Comparison of ENCODE assay signal across 13 mouse cellular contexts in the genomic region with DNA sequence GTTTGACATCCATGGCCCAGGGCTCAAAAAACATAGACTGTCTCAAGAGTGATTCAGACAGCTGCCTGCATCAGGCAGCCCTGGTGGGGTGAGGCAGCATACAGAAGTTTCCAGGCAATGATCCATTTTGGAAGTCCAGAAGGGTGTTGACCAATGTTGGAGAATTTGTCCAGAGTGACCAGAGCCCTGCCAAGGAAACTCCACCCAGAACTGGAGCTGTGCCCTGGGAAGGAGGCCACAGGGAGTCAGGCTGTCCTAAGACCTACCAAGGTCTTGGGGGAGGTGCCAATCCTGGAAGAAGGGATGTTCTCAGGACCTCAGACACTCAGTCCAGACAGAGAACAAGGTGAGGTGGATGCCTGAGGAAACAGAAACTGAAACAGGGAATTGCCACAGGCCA.
A peak's percentile ranks its signal among the peaks of the same experiment; 100 is the strongest.
DNase-seq lines count a peak whose midpoint lies in the region; ATAC-seq and TF ChIP-seq lines count a peak whose summit lies in the region.
"Had no signal": no experiment of that assay in that cellular context is flagged by ENCODE, and none has a peak within 500 bp of the region (broad histone marks: within the 10 kb centered on the region; RNA-seq: fewer than 3 reads in every experiment).

No protein-coding gene starts in this region.

- H3K4me1 ChIP-seq in kidney, embryonic 15.5 days = no peaks in the 10 kb centered on the region

- intact Hi-C loops in heart, postnatal 25 days (cut with DNase I) = loop anchor here (5.0 kb wide), 1 partner anchor 90 kb away; no protein-coding TSS in a partner anchor

- peaks cover 6% of the 10 kb centered on the region; the same call in 1 of the 2 replicates for H3K9me3 ChIP-seq in kidney, embryonic 15.5 days (replicated peaks)

- no peaks in the 10 kb centered on the region for H3K27me3 ChIP-seq in kidney, embryonic 15.5 days
- H3K27me3 ChIP-seq in myocyte (ENCODE audit: control insufficient read depth, insufficient read depth, insufficient read length) = no peaks in the 10 kb centered on the region
- H3K27me3 ChIP-seq: CH12.LX had no signal

- no peak overlapping the region for H3K4me3 ChIP-seq in kidney, embryonic 15.5 days (replicated peaks)
- H3K4me3 ChIP-seq in myocyte = no peak overlapping the region

- no peak overlapping the region for H3K9ac ChIP-seq in kidney, embryonic 15.5 days
- H3K9ac ChIP-seq: lung, embryonic 14.5 days had no signal

- H3ac ChIP-seq in myocyte (ENCODE audit: control insufficient read depth, insufficient read length) = no peak overlapping the region

- peak; percentile 33 for DNase-seq in kidney, adult 9 months
- DNase-seq in adrenal gland, postnatal 36 days = peak; percentile 45 to 56
- DNase-seq in heart, postnatal 25 days (ENCODE audit: low spot score) = peak; percentile 92
- DNase-seq in left cerebral cortex, adult 11 months (ENCODE audit: low spot score) = no peak
- no peak for DNase-seq in frontal cortex, postnatal 14 days (ENCODE audit: low spot score in 2 of 2)
- DNase-seq: cerebellum, adult 9-11 months; lung, embryonic 14.5 days; right cerebral cortex, postnatal 4 days had no signal

- no peak for ATAC-seq in kidney, embryonic 15.5 days (replicated peaks; ENCODE audit: low FRiP score)
- ATAC-seq in frontal cortex, adult (ENCODE audit: low TSS enrichment) = no peak
- ATAC-seq: activated CD4-positive, CD25-positive, alpha-beta regulatory T cell, adult 4 months had no signal

- H3K36me3 ChIP-seq in kidney, embryonic 15.5 days = no peaks in the 10 kb centered on the region
- no peaks in the 10 kb centered on the region for H3K36me3 ChIP-seq in myocyte (ENCODE audit: control insufficient read depth, insufficient read depth)

- no peak overlapping the region for H3K27ac ChIP-seq in kidney, embryonic 15.5 days

- H3K79me2 ChIP-seq in myocyte (ENCODE audit: control insufficient read depth, insufficient read depth) = no peaks in the 10 kb centered on the region

- no peak for TF ChIP-seq POLR2A in myocyte (IDR thresholded peaks at IDR 0.05; ENCODE audit: insufficient read length, low read depth)

- no peak overlapping the region for H3K4me2 ChIP-seq in kidney, embryonic 15.5 days
- peak overlapping the region; percentile 14 for H3K4me2 ChIP-seq in myocyte (ENCODE audit: low read depth)
- H3K4me2 ChIP-seq: lung, embryonic 14.5 days had no signal

TF ChIP-seq in myocyte, 11 proteins besides CTCF, POLR2A, EP300 and RAD21:
- no peak for TF ChIP-seq SRF (IDR thresholded peaks at IDR 0.05; ENCODE audit: control insufficient read depth, insufficient read length, low read depth)
- no peak for TF ChIP-seq MYOG (IDR thresholded peaks at IDR 0.05; ENCODE audit: control insufficient read depth in 1 of 3, insufficient read depth in 1 of 3, insufficient read length in 2 of 3, low read depth in 2 of 3)
- no peak for TF ChIP-seq TCF12 (IDR thresholded peaks at IDR 0.05; ENCODE audit: insufficient read depth, poor library complexity, severe bottlenecking)
- TF ChIP-seq CEBPB (IDR thresholded peaks at IDR 0.05; ENCODE audit: insufficient read depth, poor library complexity, severe bottlenecking) = no peak
- no peak for TF ChIP-seq E2F4 (IDR thresholded peaks at IDR 0.05; ENCODE audit: insufficient read depth)
- TF ChIP-seq TCF3 (IDR thresholded peaks at IDR 0.05; ENCODE audit: insufficient read length, low read depth) = no peak
- no peak for TF ChIP-seq REST (IDR thresholded peaks at IDR 0.05; ENCODE audit: insufficient read depth, insufficient read length)
- TF ChIP-seq MYOD1 (IDR thresholded peaks at IDR 0.05; ENCODE audit: control insufficient read depth in 1 of 3, insufficient read length in 2 of 3, low read depth in 2 of 3) = peak in 2 of 3 experiments; percentile 20 to 65

Comparison
In these comparisons a context has a peak if more than half of its experiments do, and no peak if none do; other contexts are left out.
1. DNase-seq: peak in kidney, adult 9 months (single experiment), adrenal gland, postnatal 36 days (2 of 2) and heart, postnatal 25 days (single experiment); none in left cerebral cortex, adult 11 months (single experiment) and frontal cortex, postnatal 14 days (0 of 2).